Mouse (Mus musculus) liver, embryonic 14.5 days (tissue): ENCODE results near the gene Adamts16. TPM values are rescaled to one million over a fixed set of nuclear protein-coding genes. Genes with fewer than 3 reads are reported as not detected.
"Not testable (repeated sequence)": the region's sequence is repeated elsewhere in the genome, so short reads cannot be mapped to it uniquely, and the experiment has no call there.

Experiments used
- ATAC-seq: fragments of 200-750 bp; cut with Nextera tagmentation; 2 replicates; pipeline ENCODE4 v1.8.0; 2017; ENCODE audit warnings: moderate number of reproducible peaks, mild to moderate bottlenecking, moderate library complexity; ENCODE audit not compliant: insufficient read depth
- DNase-seq, 3 experiments: peaks; one replicate each; pipeline ENCODE4 v3.0.0-alpha.2; 2012 to 2013; ENCODE audit warnings: low read depth in 3 of 3, low spot score in 3 of 3
- H3K27ac ChIP-seq: fragments of 300-500 bp; sonication (generic); 2 replicates; pipeline ENCODE4 v1.5.1; 2014; ENCODE audit warnings: moderate library complexity, mild to moderate bottlenecking, control low read depth, inconsistent platforms
- H3K27me3 ChIP-seq: fragments of 300-500 bp; sonication (generic); 2 replicates; pipeline ENCODE4 v1.6.1; 2014; ENCODE audit warnings: mild to moderate bottlenecking, low read length, moderate library complexity; ENCODE audit not compliant: control insufficient read depth, insufficient read depth
- H3K36me3 ChIP-seq: fragments of 300-500 bp; sonication (generic); replicated peaks from 2 replicates; pipeline ENCODE4 v1.6.1; 2014; ENCODE audit warnings: low read depth; ENCODE audit not compliant: control insufficient read depth, insufficient read depth
- H3K4me1 ChIP-seq, 2 experiments: fragments of 200-500 bp in 1 of 2; fragments of 300-500 bp in 1 of 2; sonication (generic) in 1 of 2; replicated peaks; 2 replicates each; pipeline ENCODE4 v1.6.1; 2012 to 2014; ENCODE audit warnings: antibody characterized with exemption in 1 of 2, inconsistent platforms in 1 of 2, low read length in 1 of 2; ENCODE audit not compliant: control insufficient read depth in 2 of 2, insufficient read depth in 2 of 2
- H3K4me2 ChIP-seq: fragments of 300-500 bp; sonication (generic); 2 replicates; pipeline ENCODE4 v1.6.1; 2014; ENCODE audit warnings: low read depth, mild to moderate bottlenecking, control low read depth, moderate library complexity
- H3K4me3 ChIP-seq, 2 experiments: fragments of 200-500 bp in 1 of 2; fragments of 300-500 bp in 1 of 2; sonication (generic) in 1 of 2; 2 replicates each; pipeline ENCODE4 v1.5.1; 2012 to 2014; ENCODE audit warnings: low read depth in 2 of 2, low read length in 2 of 2, mild to moderate bottlenecking in 2 of 2, control low read depth in 1 of 2, inconsistent platforms in 1 of 2, moderate library complexity in 1 of 2; ENCODE audit not compliant: insufficient read depth in 1 of 2
- H3K9ac ChIP-seq: fragments of 300-500 bp; sonication (generic); replicated peaks from 2 replicates; pipeline ENCODE4 v1.6.1; 2014; ENCODE audit warnings: mild to moderate bottlenecking, control low read depth, moderate library complexity
- H3K9me3 ChIP-seq: fragments of 300-500 bp; sonication (generic); 2 replicates; pipeline ENCODE4 v1.6.1; 2016; ENCODE audit warnings: low read length, mixed read lengths; ENCODE audit not compliant: control insufficient read depth
- CTCF ChIP-seq: IDR thresholded peaks from 2 replicates; pipeline ENCODE4 v1.5.1; 2016; ENCODE audit warnings: antibody characterized with exemption, low read depth, control low read depth
- EP300 ChIP-seq: IDR thresholded peaks from 2 replicates; pipeline ENCODE4 v1.6.1; 2016; ENCODE audit warnings: antibody characterized with exemption, low read depth
- WGBS: fragments of 180-500 bp; shearing (Covaris S2); extraction: QIAGEN DNeasy Blood & Tissue Kit; methylation state at CpG from one replicate; pipeline ENCODE4 v1.1.7; 2014; ENCODE audit not compliant: insufficient replicate concordance; 5-methylcytosine and 5-hydroxymethylcytosine counted together
- polyA plus RNA-seq, 2 experiments: library from polyadenylated mRNA; depleted of rRNA in 1 of 2; stranded (reverse) in 1 of 2; unstranded in 1 of 2; fragments of >200 nt; fragmentation: Nextera tagmentation in 1 of 2; extraction: Ambion mirVana in 1 of 2; gene quantifications; 2 replicates each; pipeline versions ENCODE4 v1.2.1 to v1.2.3; 2012 to 2014

Gene Adamts16
- polyA plus RNA-seq, 2 experiments, result 0.04 to 0.15 TPM

GRCm38 (mm10) chr13:70877550-70877913, 35.9 kb upstream of the Adamts16 start:
- WGBS, result 82% methylated on average over 1 of the region's 1 CpGs
- Histone ChIP-seq H3K27me3 (no peaks in the 10 kb centered on the region), H3K27ac (no peak overlapping the region), H3K4me2 (no peak overlapping the region), H3K9ac (no peak overlapping the region), H3K36me3 (no peaks in the 10 kb centered on the region), H3K4me1 (no peaks in the 10 kb centered on the region), H3K4me3 (no peak overlapping the region), H3K9me3 (no peaks in the 10 kb centered on the region)
- no peak for TF ChIP-seq CTCF
- no peak for TF ChIP-seq EP300
- DNase-seq, result no peak
- ATAC-seq, result no peak

GRCm38 (mm10) chr13:70876648-70877549, 35.3 kb upstream of the Adamts16 start:
- H3K27me3 ChIP-seq, result no peaks in the 10 kb centered on the region
- no peaks in the 10 kb centered on the region for H3K9me3 ChIP-seq
- H3K9ac ChIP-seq, result no peak overlapping the region
- H3K27ac ChIP-seq, result no peak overlapping the region
- ATAC-seq, result no peak
- no peak overlapping the region for H3K4me3 ChIP-seq
- H3K4me1 ChIP-seq, result no peaks in the 10 kb centered on the region
- DNase-seq, result no peak
- no peak for TF ChIP-seq CTCF
- no peak for TF ChIP-seq EP300
- H3K4me2 ChIP-seq, result no peak overlapping the region
- no peaks in the 10 kb centered on the region for H3K36me3 ChIP-seq
- 72% methylated on average over 10 of the region's 10 CpGs for WGBS

GRCm38 (mm10) chr13:70875411-70875949, 33.9 kb upstream of the Adamts16 start:
- H3K36me3 ChIP-seq, result no peaks in the 10 kb centered on the region
- DNase-seq (no peak), ATAC-seq (no peak)
- no peaks in the 10 kb centered on the region for H3K4me1 ChIP-seq
- WGBS, result 58% methylated on average over 4 of the region's 4 CpGs
- no peaks in the 10 kb centered on the region for H3K27me3 ChIP-seq
- TF ChIP-seq CTCF (no peak), EP300 (no peak)
- H3K27ac ChIP-seq, result no peak overlapping the region
- no peak overlapping the region for H3K4me3 ChIP-seq
- H3K4me2 ChIP-seq, result no peak overlapping the region
- no peaks in the 10 kb centered on the region for H3K9me3 ChIP-seq
- no peak overlapping the region for H3K9ac ChIP-seq

- Histone ChIP-seq H3K4me1 (no peaks in the 10 kb centered on the region), H3K27ac (no peak overlapping the region), H3K4me3 (no peak overlapping the region), H3K9ac (no peak overlapping the region), H3K9me3 (no peaks in the 10 kb centered on the region), H3K36me3 (no peaks in the 10 kb centered on the region), H3K4me2 (no peak overlapping the region), H3K27me3 (no peaks in the 10 kb centered on the region)
- DNase-seq, result no peak
- TF ChIP-seq CTCF, result no peak
- no peak for TF ChIP-seq EP300
- ATAC-seq, result no peak
Observed at GRCm38 (mm10) chr13:70874741-70875140, 33.1 kb upstream of the Adamts16 start.

GRCm38 (mm10) chr13:70873851-70874250, 32.2 kb upstream of the Adamts16 start:
- ATAC-seq, H3K4me2 ChIP-seq, H3K4me1 ChIP-seq, H3K27me3 ChIP-seq, H3K27ac ChIP-seq, H3K9me3 ChIP-seq, H3K9ac ChIP-seq, H3K4me3 ChIP-seq, DNase-seq, H3K36me3 ChIP-seq: not testable (repeated sequence)
- 57% methylated on average over 13 of the region's 13 CpGs for WGBS
